Mouse (Mus musculus): ENCODE data around the gene Gja4. TPM values are rescaled to one million over a fixed set of nuclear protein-coding genes. Genes with fewer than 3 reads are reported as not detected.

Gja4 gene
- polyA plus RNA-seq, 1 experiment from 2014 or later, result 42.2 TPM

DNA sequence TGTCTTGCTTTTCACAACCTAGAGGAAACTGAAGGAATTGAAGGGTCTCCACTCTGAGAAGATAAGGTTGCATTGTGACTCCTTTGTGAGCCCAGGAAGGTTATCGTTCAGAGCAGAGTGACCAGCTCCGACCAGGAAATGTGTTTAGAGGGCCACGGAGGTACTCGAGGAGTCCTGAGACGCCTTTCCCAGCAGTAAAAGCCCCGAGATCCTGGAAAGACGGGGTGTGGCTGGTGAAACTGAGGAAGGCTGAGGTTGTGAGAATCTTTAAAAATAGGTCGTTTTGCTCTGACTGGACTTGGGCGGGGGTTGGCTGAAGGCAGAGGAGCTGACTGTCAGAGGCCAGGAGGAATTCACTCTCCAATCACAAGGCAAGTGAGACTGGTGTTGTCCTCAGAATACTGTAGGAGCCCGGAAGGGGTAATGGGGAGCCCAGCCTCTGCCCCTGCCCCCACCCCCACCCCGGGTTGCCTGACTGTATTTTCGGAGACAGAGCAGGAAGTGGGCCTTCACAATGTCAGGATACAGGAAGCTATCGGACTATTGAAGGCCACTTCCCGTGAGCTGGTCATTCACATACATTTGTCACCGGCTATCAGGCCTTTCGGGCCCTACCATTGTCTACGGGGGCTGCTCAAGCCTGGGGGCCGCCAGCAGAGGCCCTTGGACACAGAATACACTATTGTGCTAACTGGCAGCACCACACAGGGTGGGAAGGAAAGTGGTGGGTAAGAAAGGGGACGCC lies 50.2 kb downstream of the Gja4 start:
- Histone ChIP-seq H3K4me2 (ENCODE audit: low read length) (no peak overlapping the region), H3K27me3 (ENCODE audit: control insufficient read depth, insufficient read depth, low read length) (no peaks in the 10 kb centered on the region), H3K36me3 (ENCODE audit: control insufficient read depth, insufficient read depth, low read length) (no peaks in the 10 kb centered on the region), H3K9ac (ENCODE audit: low read length) (no peak overlapping the region), H3K4me3 (ENCODE audit: control insufficient read depth in 1 of 2, insufficient read depth in 1 of 2, low read depth in 1 of 2, low read length in 2 of 2) (no peak overlapping the region), H3K27ac (replicated peaks in 1 of 2; ENCODE audit: control insufficient read depth in 1 of 2, insufficient read depth in 1 of 2, low read depth in 2 of 2, low read length in 2 of 2) (peak overlapping the region; percentile 59 to 76), H3K4me1 (ENCODE audit: control insufficient read depth in 2 of 2, insufficient read depth in 2 of 2, low read length in 2 of 2) (peaks cover 6 to 7% of the 10 kb centered on the region in 2 experiments), H3K9me3 (ENCODE audit: control insufficient read depth, low read length) (no peaks in the 10 kb centered on the region)
- 56% methylated on average over 19 of the region's 19 CpGs for WGBS
- ATAC-seq (ENCODE audit: insufficient number of reproducible peaks, insufficient read depth, low FRiP score, low read depth), result peak; percentile 79

DNA sequence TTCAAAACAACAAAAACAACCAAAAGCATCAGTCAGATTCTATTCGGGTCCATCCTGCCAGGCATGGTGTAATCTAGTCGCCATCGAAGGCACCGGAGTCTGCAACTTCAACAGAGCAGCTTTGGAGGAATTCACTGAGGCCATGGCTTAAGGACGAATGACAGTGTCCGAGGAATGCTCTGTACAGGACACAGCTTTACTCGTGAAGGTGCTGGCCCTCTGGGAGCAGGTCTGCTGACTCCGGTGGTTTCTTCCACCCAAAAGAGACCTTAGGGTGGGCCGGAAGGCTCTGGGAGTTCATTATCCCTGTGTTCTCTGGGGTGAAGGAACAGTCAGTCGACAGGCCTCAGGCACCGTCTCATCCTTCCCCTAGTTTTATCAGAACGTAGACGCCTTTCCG lies 52.2 kb downstream of the Gja4 start:
- 72% methylated on average over 14 of the region's 14 CpGs for WGBS

More for the DNA sequence above, 52.2 kb downstream of the Gja4 start:
- Histone ChIP-seq H3K27ac (replicated peaks in 1 of 2; ENCODE audit: control insufficient read depth in 1 of 2, insufficient read depth in 1 of 2, low read depth in 2 of 2, low read length in 2 of 2) (no peak overlapping the region), H3K36me3 (ENCODE audit: control insufficient read depth, insufficient read depth, low read length) (no peaks in the 10 kb centered on the region), H3K4me2 (ENCODE audit: low read length) (no peak overlapping the region), H3K4me1 (ENCODE audit: control insufficient read depth in 2 of 2, insufficient read depth in 2 of 2, low read length in 2 of 2) (peaks cover 11 to 15% of the 10 kb centered on the region in 2 experiments), H3K27me3 (ENCODE audit: control insufficient read depth, insufficient read depth, low read length) (no peaks in the 10 kb centered on the region), H3K9me3 (ENCODE audit: control insufficient read depth, low read length) (no peaks in the 10 kb centered on the region), H3K4me3 (ENCODE audit: control insufficient read depth in 1 of 2, insufficient read depth in 1 of 2, low read depth in 1 of 2, low read length in 2 of 2) (no peak overlapping the region), H3K9ac (ENCODE audit: low read length) (no peak overlapping the region)
- no peak for ATAC-seq (ENCODE audit: insufficient number of reproducible peaks, insufficient read depth, low FRiP score, low read depth)

Other genes with a start within 250 kb of the Gja4 start
- gene Zmym6, start 236.7 kb downstream of the Gja4 start, polyA plus RNA-seq (2014; fragmentation: Nextera tagmentation; extraction: Ambion mirVana), result 15.3 and 15.7 TPM in 2 replicates
- 14.6 and 15.6 TPM in 2 replicates for gene Tmem35b, start 190.3 kb downstream of the Gja4 start, polyA plus RNA-seq (2014; fragmentation: Nextera tagmentation; extraction: Ambion mirVana)
- 0.57 and 0.74 TPM in 2 replicates for gene Dlgap3, start 144.8 kb downstream of the Gja4 start, polyA plus RNA-seq (2014; fragmentation: Nextera tagmentation; extraction: Ambion mirVana)
- 61.2 and 63.8 TPM in 2 replicates for gene Smim12, start 70.3 kb downstream of the Gja4 start, polyA plus RNA-seq (2014; fragmentation: Nextera tagmentation; extraction: Ambion mirVana)
- gene Gjb3, start 16.8 kb upstream of the Gja4 start, polyA plus RNA-seq (2014; fragmentation: Nextera tagmentation; extraction: Ambion mirVana), result 0.12 TPM in 1 of 2 replicates, not detected in the other
- not detected in 2 replicates for gene Gjb4, start 40.0 kb upstream of the Gja4 start, polyA plus RNA-seq (2014; fragmentation: Nextera tagmentation; extraction: Ambion mirVana)
- 0.19 and 0.38 TPM in 2 replicates for gene Gjb5, start 44.1 kb upstream of the Gja4 start, polyA plus RNA-seq (2014; fragmentation: Nextera tagmentation; extraction: Ambion mirVana)